Mouse (Mus musculus): Measurements from ENCODE around the gene Cela3b.
A peak's percentile ranks its signal among the peaks of the same experiment; 100 is the strongest.

- TF ChIP-seq CTCF (IDR thresholded peaks at IDR 0.05) = peak; percentile 53
- TF ChIP-seq EP300 (IDR thresholded peaks at IDR 0.05) = no peak
These were observed 39.1 kb downstream of the Cela3b start for GRCm38 (mm10) chr4:137391287-137391686.
